ENCODE assay signal across 8 mouse cellular contexts in the genomic region with DNA sequence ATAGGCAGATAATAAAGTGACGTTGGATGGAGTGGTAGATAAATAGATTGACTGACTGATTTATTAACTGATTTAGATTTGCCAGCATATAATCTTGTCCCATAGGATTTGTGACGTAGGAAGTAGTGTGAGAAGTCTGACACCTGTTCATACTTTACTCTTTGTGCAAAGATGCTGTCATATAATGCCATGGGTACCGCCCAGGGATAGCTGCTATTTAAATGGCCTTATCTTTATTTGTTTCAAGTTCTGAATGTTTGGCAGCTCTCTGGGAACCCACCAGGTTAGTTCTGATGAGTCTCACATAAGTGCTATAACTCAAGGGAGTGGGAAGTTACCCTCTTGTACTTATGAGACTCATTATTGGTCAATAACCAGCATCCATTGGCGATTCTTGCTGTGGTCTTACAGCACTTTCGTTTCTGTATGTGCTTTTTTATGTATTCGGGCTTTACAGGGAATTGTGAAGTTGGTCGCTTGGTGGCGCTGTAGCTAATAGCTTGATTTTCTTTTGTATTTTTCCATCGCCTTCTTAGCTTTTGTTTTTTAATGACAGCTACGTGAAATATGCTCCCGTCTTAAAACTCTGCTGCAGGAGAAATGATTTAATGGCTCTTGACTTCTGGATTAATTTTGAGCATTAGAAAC. TPM values are rescaled to one million over a fixed set of nuclear protein-coding genes. Genes with fewer than 3 reads are reported as not detected.
DNase-seq lines count a peak whose midpoint lies in the region; ATAC-seq and TF ChIP-seq lines count a peak whose summit lies in the region.

No protein-coding gene starts in this region.

- no peaks in the 10 kb centered on the region for H3K36me3 ChIP-seq in thymus, adult 2 months (ENCODE audit: control insufficient read depth, insufficient read depth, low read length)
- no peaks in the 10 kb centered on the region for H3K36me3 ChIP-seq in embryonic facial prominence, embryonic 14.5 days (ENCODE audit: control insufficient read depth, insufficient read depth, low read length)
- H3K36me3 ChIP-seq in heart, embryonic 12.5 days, result no peaks in the 10 kb centered on the region
- H3K36me3 ChIP-seq in kidney, embryonic 15.5 days, result no peaks in the 10 kb centered on the region
- H3K36me3 ChIP-seq in limb, embryonic 14.5 days (ENCODE audit: control insufficient read depth, insufficient read depth, low read length), result no peaks in the 10 kb centered on the region
- no peaks in the 10 kb centered on the region for H3K36me3 ChIP-seq in midbrain, postnatal 0 days (ENCODE audit: insufficient read depth, low read length)
- no peaks in the 10 kb centered on the region for H3K36me3 ChIP-seq in stomach, embryonic 14.5 days (ENCODE audit: control insufficient read depth, insufficient read depth, low read length)

- H3K4me2 ChIP-seq in embryonic facial prominence, embryonic 14.5 days (ENCODE audit: low read depth, low read length), result peak overlapping the region; percentile 34
- peak overlapping the region; percentile 55 for H3K4me2 ChIP-seq in heart, embryonic 12.5 days
- H3K4me2 ChIP-seq in kidney, embryonic 15.5 days, result peak overlapping the region; percentile 38; the same call in 1 of the 2 replicates
- H3K4me2 ChIP-seq in limb, embryonic 14.5 days (replicated peaks; ENCODE audit: low read depth, low read length, severe bottlenecking), result 0 out of 2 replicates have a peak overlapping the region, but pooled peaks have one; percentile 6
- H3K4me2 ChIP-seq in midbrain, postnatal 0 days (ENCODE audit: low read depth, low read length, poor library complexity, severe bottlenecking), result peak overlapping the region; percentile 15; the same call in 1 of the 2 replicates
- peak overlapping the region; percentile 27; the same call in 1 of the 2 replicates for H3K4me2 ChIP-seq in stomach, embryonic 14.5 days (replicated peaks; ENCODE audit: low read depth, low read length)

- TF ChIP-seq CTCF in thymus, adult 2 months (IDR thresholded peaks at IDR 0.05; ENCODE audit: borderline replicate concordance, control insufficient read depth, extremely low read depth, insufficient read depth, low read length, poor library complexity), result no peak
- peak; percentile 82 for TF ChIP-seq CTCF in midbrain, postnatal 0 days (IDR thresholded peaks at IDR 0.05)

- no peaks in the 10 kb centered on the region for H3K9me3 ChIP-seq in embryonic facial prominence, embryonic 14.5 days (ENCODE audit: control insufficient read depth, low read length)
- H3K9me3 ChIP-seq in heart, embryonic 12.5 days (replicated peaks), result no peaks in the 10 kb centered on the region
- H3K9me3 ChIP-seq in kidney, embryonic 15.5 days (replicated peaks), result no peaks in the 10 kb centered on the region
- H3K9me3 ChIP-seq in limb, embryonic 14.5 days (ENCODE audit: control insufficient read depth, low read length), result no peaks in the 10 kb centered on the region
- no peaks in the 10 kb centered on the region for H3K9me3 ChIP-seq in midbrain, postnatal 0 days (ENCODE audit: low read length)
- H3K9me3 ChIP-seq in stomach, embryonic 14.5 days (ENCODE audit: control insufficient read depth, low read depth, low read length), result no peaks in the 10 kb centered on the region

- peak overlapping the region; percentile 11; the same call in 1 of the 2 replicates for H3K9ac ChIP-seq in embryonic facial prominence, embryonic 14.5 days (ENCODE audit: low read depth, low read length)
- H3K9ac ChIP-seq in heart, embryonic 12.5 days, result no peak overlapping the region
- no peak overlapping the region for H3K9ac ChIP-seq in kidney, embryonic 15.5 days
- no peak overlapping the region for H3K9ac ChIP-seq in limb, embryonic 14.5 days (ENCODE audit: low read depth, low read length, severe bottlenecking)
- no peak overlapping the region for H3K9ac ChIP-seq in midbrain, postnatal 0 days (replicated peaks; ENCODE audit: low read length, poor library complexity, severe bottlenecking)
- H3K9ac ChIP-seq in stomach, embryonic 14.5 days (replicated peaks; ENCODE audit: low read depth, low read length), result no peak overlapping the region

- no peaks in the 10 kb centered on the region for H3K4me1 ChIP-seq in thymus, adult 2 months (replicated peaks; ENCODE audit: control insufficient read depth, insufficient read depth, low read length)
- H3K4me1 ChIP-seq in embryonic facial prominence, embryonic 14.5 days (ENCODE audit: control insufficient read depth, insufficient read depth, low read length), result peaks cover 4% of the 10 kb centered on the region; the same call in 1 of the 2 replicates
- peaks cover 20% of the 10 kb centered on the region for H3K4me1 ChIP-seq in heart, embryonic 12.5 days (replicated peaks)
- 0 out of 2 replicates have a peak, but pooled peaks cover 6% of the 10 kb centered on the region for H3K4me1 ChIP-seq in kidney, embryonic 15.5 days
- H3K4me1 ChIP-seq in limb, embryonic 14.5 days (ENCODE audit: control insufficient read depth, insufficient read depth, low read length), result no peaks in the 10 kb centered on the region
- no peaks in the 10 kb centered on the region for H3K4me1 ChIP-seq in midbrain, postnatal 0 days (ENCODE audit: insufficient read depth, low read length)
- H3K4me1 ChIP-seq in stomach, embryonic 14.5 days (ENCODE audit: control insufficient read depth, insufficient read depth, low read length), result peaks cover 4% of the 10 kb centered on the region

- H3K27ac ChIP-seq in thymus, adult 2 months (ENCODE audit: control insufficient read depth, insufficient read depth, low read length), result no peak overlapping the region
- H3K27ac ChIP-seq in embryonic facial prominence, embryonic 14.5 days (replicated peaks; ENCODE audit: low read depth, low read length), result no peak overlapping the region
- H3K27ac ChIP-seq in heart, embryonic 12.5 days (ENCODE audit: poor library complexity, severe bottlenecking), result no peak overlapping the region
- H3K27ac ChIP-seq in kidney, embryonic 15.5 days, result no peak overlapping the region
- H3K27ac ChIP-seq in limb, embryonic 14.5 days (replicated peaks; ENCODE audit: low read depth, low read length), result no peak overlapping the region
- no peak overlapping the region for H3K27ac ChIP-seq in midbrain, postnatal 0 days (ENCODE audit: low read depth, low read length)
- no peak overlapping the region for H3K27ac ChIP-seq in stomach, embryonic 14.5 days (ENCODE audit: low read length)

- WGBS in thymus, adult 2 months, result 28% methylated on average over 11 of the region's 11 CpGs
- WGBS in embryonic facial prominence, embryonic 14.5 days, result 24% methylated on average over 11 of the region's 11 CpGs
- WGBS in heart, embryonic 12.5 days, result 26% methylated on average over 11 of the region's 11 CpGs
- WGBS in kidney, embryonic 15.5 days, result 24% methylated on average over 11 of the region's 11 CpGs
- WGBS in limb, embryonic 14.5 days, result 23% methylated on average over 11 of the region's 11 CpGs
- 24% methylated on average over 11 of the region's 11 CpGs for WGBS in midbrain, postnatal 0 days
- 25% methylated on average over 11 of the region's 11 CpGs for WGBS in stomach, embryonic 14.5 days

- peak; percentile 27 for DNase-seq in thymus, adult 2 months
- DNase-seq in thymus, adult 18-20 months, result no peak
- peak; percentile 80 for DNase-seq in embryonic facial prominence, embryonic 14.5 days (ENCODE audit: low spot score)
- DNase-seq in limb, embryonic 14.5 days (ENCODE audit: low spot score), result peak; percentile 90
- DNase-seq in midbrain, postnatal 0 days (ENCODE audit: low spot score), result peak; percentile 91

- TF ChIP-seq POLR2A in thymus, adult 2 months (IDR thresholded peaks at IDR 0.05; ENCODE audit: control insufficient read depth, extremely low read depth, insufficient read depth, low read length, poor library complexity), result no peak
- no peak for TF ChIP-seq POLR2A in limb, embryonic 14.5 days (IDR thresholded peaks at IDR 0.05; ENCODE audit: borderline replicate concordance, extremely low read depth, insufficient read depth, insufficient read length)

- ATAC-seq in embryonic facial prominence, embryonic 14.5 days (ENCODE audit: low read depth), result no peak
- no peak for ATAC-seq in heart, embryonic 12.5 days (ENCODE audit: insufficient number of reproducible peaks, low FRiP score)
- no peak for ATAC-seq in kidney, embryonic 15.5 days (replicated peaks; ENCODE audit: low FRiP score)
- no peak for ATAC-seq in limb, embryonic 14.5 days (ENCODE audit: low FRiP score, low read depth)
- ATAC-seq in midbrain, postnatal 0 days (ENCODE audit: low FRiP score), result no peak
- no peak for ATAC-seq in stomach, embryonic 14.5 days (ENCODE audit: insufficient number of reproducible peaks, insufficient read depth, low FRiP score, low read depth)

- H3K27me3 ChIP-seq in thymus, adult 2 months (ENCODE audit: control insufficient read depth, insufficient read depth, low read length), result no peaks in the 10 kb centered on the region
- H3K27me3 ChIP-seq in embryonic facial prominence, embryonic 14.5 days (replicated peaks; ENCODE audit: control insufficient read depth, insufficient read depth, low read length), result no peaks in the 10 kb centered on the region
- H3K27me3 ChIP-seq in heart, embryonic 12.5 days (replicated peaks), result no peaks in the 10 kb centered on the region
- H3K27me3 ChIP-seq in kidney, embryonic 15.5 days, result no peaks in the 10 kb centered on the region
- no peaks in the 10 kb centered on the region for H3K27me3 ChIP-seq in limb, embryonic 14.5 days (ENCODE audit: control insufficient read depth, insufficient read depth, low read length)
- H3K27me3 ChIP-seq in midbrain, postnatal 0 days (ENCODE audit: insufficient read depth, low read length), result no peaks in the 10 kb centered on the region
- no peaks in the 10 kb centered on the region for H3K27me3 ChIP-seq in stomach, embryonic 14.5 days (ENCODE audit: control insufficient read depth, insufficient read depth, low read length)

- H3K4me3 ChIP-seq in thymus, adult 2 months (ENCODE audit: control insufficient read depth, insufficient read depth, low read length), result no peak overlapping the region
- no peak overlapping the region for H3K4me3 ChIP-seq in embryonic facial prominence, embryonic 14.5 days (ENCODE audit: low read depth, low read length)
- peak overlapping the region; percentile 14; the same call in 1 of the 2 replicates for H3K4me3 ChIP-seq in heart, embryonic 12.5 days
- H3K4me3 ChIP-seq in kidney, embryonic 15.5 days (replicated peaks), result peak overlapping the region; percentile 17; the same call in 1 of the 2 replicates
- H3K4me3 ChIP-seq in limb, embryonic 14.5 days (replicated peaks; ENCODE audit: low read length), result no peak overlapping the region
- H3K4me3 ChIP-seq in midbrain, postnatal 0 days (ENCODE audit: low read depth, low read length), result no peak overlapping the region
- no peak overlapping the region for H3K4me3 ChIP-seq in stomach, embryonic 14.5 days (ENCODE audit: low read depth, low read length)

RNA-seq across cellular contexts. Expression of a gene that starts 55.2 kb away (rescaled TPM):
- polyA plus RNA-seq in thymus, adult 2 months (2012; rRNA removed), result 1.3 and 1.6 TPM in 2 replicates
- 0.88 and 1.2 TPM in 2 replicates for polyA plus RNA-seq in embryonic facial prominence, embryonic 14.5 days (2014; fragmentation: Nextera tagmentation; extraction: Ambion mirVana)
- 0.89 TPM in 1 of 2 replicates, not detected in the other for polyA plus RNA-seq in heart, embryonic 12.5 days (2016; fragmentation: Nextera tagmentation; extraction: Ambion mirVana)
- polyA plus RNA-seq in kidney, embryonic 15.5 days (2015; fragmentation: Nextera tagmentation; extraction: Ambion mirVana), result 1.5 and 2.3 TPM in 2 replicates
- 0.34 and 0.64 TPM in 2 replicates for polyA plus RNA-seq in limb, embryonic 14.5 days (2012; rRNA removed)
- polyA plus RNA-seq in limb, embryonic 14.5 days (2014; fragmentation: Nextera tagmentation; extraction: Ambion mirVana), result 1.2 and 1.7 TPM in 2 replicates
- total RNA-seq in midbrain, postnatal 0 days (2014; rRNA removed), result 0.11 and 0.47 TPM in 2 replicates
- 0.72 and 1.5 TPM in 2 replicates for polyA plus RNA-seq in midbrain, postnatal 0 days (2015; fragmentation: Nextera tagmentation; extraction: Ambion mirVana)
- 0.50 and 1.4 TPM in 2 replicates for polyA plus RNA-seq in stomach, embryonic 14.5 days (2014; fragmentation: Nextera tagmentation; extraction: Ambion mirVana)

RNA-seq across cellular contexts. Expression of a gene that starts 55.2 kb away (rescaled TPM):
- polyA plus RNA-seq in thymus, adult 2 months (2012; rRNA removed), result not detected in 2 replicates
- polyA plus RNA-seq in embryonic facial prominence, embryonic 14.5 days (2014; fragmentation: Nextera tagmentation; extraction: Ambion mirVana), result 4.2 and 5.0 TPM in 2 replicates
- polyA plus RNA-seq in heart, embryonic 12.5 days (2016; fragmentation: Nextera tagmentation; extraction: Ambion mirVana), result not detected in 2 replicates
- polyA plus RNA-seq in kidney, embryonic 15.5 days (2015; fragmentation: Nextera tagmentation; extraction: Ambion mirVana), result 0.05 TPM in 1 of 2 replicates, not detected in the other
- 0.24 TPM in 1 of 2 replicates, not detected in the other for polyA plus RNA-seq in limb, embryonic 14.5 days (2012; rRNA removed)
- polyA plus RNA-seq in limb, embryonic 14.5 days (2014; fragmentation: Nextera tagmentation; extraction: Ambion mirVana), result not detected in 2 replicates
- total RNA-seq in midbrain, postnatal 0 days (2014; rRNA removed), result 3.5 and 16.6 TPM in 2 replicates
- 4.1 and 6.2 TPM in 2 replicates for polyA plus RNA-seq in midbrain, postnatal 0 days (2015; fragmentation: Nextera tagmentation; extraction: Ambion mirVana)
- polyA plus RNA-seq in stomach, embryonic 14.5 days (2014; fragmentation: Nextera tagmentation; extraction: Ambion mirVana), result 0.09 and 0.56 TPM in 2 replicates

Comparison
In these comparisons a context has a peak if more than half of its experiments do, and no peak if none do; other contexts are left out.
1. DNase-seq: peak in thymus, adult 2 months (single experiment), embryonic facial prominence, embryonic 14.5 days (single experiment), limb, embryonic 14.5 days (single experiment) and midbrain, postnatal 0 days (single experiment); none in thymus, adult 18-20 months (0 of 2).
2. H3K4me3 ChIP-seq: peak in heart, embryonic 12.5 days (single experiment) and kidney, embryonic 15.5 days (single experiment); none in thymus, adult 2 months (single experiment), embryonic facial prominence, embryonic 14.5 days (single experiment), limb, embryonic 14.5 days (single experiment), midbrain, postnatal 0 days (single experiment) and stomach, embryonic 14.5 days (single experiment).
3. Peak in every context shown above with its lines, with median percentiles within 50 percentile points of each other: H3K4me2 ChIP-seq.